Mouse (Mus musculus) lung, embryonic 14.5 days (tissue): Measurements from ENCODE around the gene Col6a1. TPM values are rescaled to one million over a fixed set of nuclear protein-coding genes. Genes with fewer than 3 reads are reported as not detected.

Experiments
- ATAC-seq: fragments of 200-750 bp; cut with Nextera tagmentation; 2 replicates; pipeline ENCODE4 v1.8.0; 2017; ENCODE audit warnings: mild to moderate bottlenecking, moderate TSS enrichment, moderate library complexity; ENCODE audit not compliant: insufficient read depth
- DNase-seq: peaks from one replicate; pipeline ENCODE4 v3.0.0-alpha.2; 2015
- H3K27ac ChIP-seq: fragments of 300-500 bp; sonication (generic); 2 replicates; pipeline ENCODE4 v1.5.1; 2014; ENCODE audit warnings: low read depth, mild to moderate bottlenecking, moderate library complexity
- H3K27me3 ChIP-seq: fragments of 300-500 bp; sonication (generic); 2 replicates; pipeline ENCODE4 v1.6.1; 2014; ENCODE audit warnings: low read length, control low read depth; ENCODE audit not compliant: insufficient read depth
- H3K36me3 ChIP-seq: fragments of 300-500 bp; sonication (generic); 2 replicates; pipeline ENCODE4 v1.6.1; 2014; ENCODE audit warnings: control low read depth; ENCODE audit not compliant: insufficient read depth
- H3K4me1 ChIP-seq: fragments of 300-500 bp; sonication (generic); 2 replicates; pipeline ENCODE4 v1.6.1; 2014; ENCODE audit warnings: antibody characterized with exemption, control low read depth; ENCODE audit not compliant: insufficient read depth
- H3K4me2 ChIP-seq: fragments of 300-500 bp; sonication (generic); 2 replicates; pipeline ENCODE4 v1.6.1; 2014; ENCODE audit warnings: mild to moderate bottlenecking
- H3K4me3 ChIP-seq: fragments of 300-500 bp; sonication (generic); 2 replicates; pipeline ENCODE4 v1.5.1; 2014; ENCODE audit warnings: low read depth, low read length
- H3K9ac ChIP-seq: fragments of 300-500 bp; sonication (generic); 2 replicates; pipeline ENCODE4 v1.6.1; 2014
- H3K9me3 ChIP-seq: fragments of 300-500 bp; sonication (generic); 2 replicates; pipeline ENCODE4 v1.6.1; 2016; ENCODE audit warnings: low read depth, low read length, control low read depth
- CTCF ChIP-seq: IDR thresholded peaks from 2 replicates; pipeline ENCODE4 v1.5.1; 2016; ENCODE audit warnings: antibody characterized with exemption, low read depth
- WGBS: fragments of 180-500 bp; shearing (Covaris S2); extraction: QIAGEN DNeasy Blood & Tissue Kit; methylation state at CpG from one replicate; pipeline ENCODE4 v1.1.7; 2014; 5-methylcytosine and 5-hydroxymethylcytosine counted together
- polyA plus RNA-seq: library from polyadenylated mRNA; unstranded; fragments of >200 nt; fragmentation: Nextera tagmentation; extraction: Ambion mirVana; gene quantifications from 2 replicates; pipeline ENCODE4 v1.2.1, GENCODE M21; 2014

Col6a1 gene
- polyA plus RNA-seq, 1 experiment from 2014 or later = 215 TPM

DNA sequence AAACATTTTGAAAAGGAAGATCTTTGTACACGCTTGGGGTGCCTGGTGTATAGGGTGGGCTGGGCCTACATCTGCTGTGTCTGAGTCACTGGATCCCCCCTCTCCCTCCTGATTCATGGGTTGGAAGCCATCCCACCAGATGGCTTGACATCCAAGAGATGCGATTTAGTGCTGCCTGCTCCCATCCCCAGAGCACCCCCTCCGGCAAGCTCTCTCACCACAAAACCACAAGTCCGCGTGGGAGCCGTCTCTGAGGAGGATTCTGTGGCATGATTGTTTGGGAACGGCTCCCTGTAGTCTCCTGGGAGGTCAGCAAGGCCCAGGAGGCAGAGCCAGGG, 57.1 kb downstream of the Col6a1 start:
- Histone ChIP-seq H3K4me3 (no peak overlapping the region), H3K36me3 (no peaks in the 10 kb centered on the region), H3K27me3 (no peaks in the 10 kb centered on the region), H3K27ac (peak overlapping the region; percentile 60; the same call in 1 of the 2 replicates), H3K4me1 (peaks cover 15% of the 10 kb centered on the region; the same call in 1 of the 2 replicates), H3K9me3 (peaks cover 16% of the 10 kb centered on the region; the same call in 1 of the 2 replicates), H3K4me2 (no peak overlapping the region), H3K9ac (no peak overlapping the region)
- no peak for TF ChIP-seq CTCF
- ATAC-seq (no peak), DNase-seq (peak; percentile 60)
- WGBS = 58% methylated on average over 7 of the region's 7 CpGs

DNA sequence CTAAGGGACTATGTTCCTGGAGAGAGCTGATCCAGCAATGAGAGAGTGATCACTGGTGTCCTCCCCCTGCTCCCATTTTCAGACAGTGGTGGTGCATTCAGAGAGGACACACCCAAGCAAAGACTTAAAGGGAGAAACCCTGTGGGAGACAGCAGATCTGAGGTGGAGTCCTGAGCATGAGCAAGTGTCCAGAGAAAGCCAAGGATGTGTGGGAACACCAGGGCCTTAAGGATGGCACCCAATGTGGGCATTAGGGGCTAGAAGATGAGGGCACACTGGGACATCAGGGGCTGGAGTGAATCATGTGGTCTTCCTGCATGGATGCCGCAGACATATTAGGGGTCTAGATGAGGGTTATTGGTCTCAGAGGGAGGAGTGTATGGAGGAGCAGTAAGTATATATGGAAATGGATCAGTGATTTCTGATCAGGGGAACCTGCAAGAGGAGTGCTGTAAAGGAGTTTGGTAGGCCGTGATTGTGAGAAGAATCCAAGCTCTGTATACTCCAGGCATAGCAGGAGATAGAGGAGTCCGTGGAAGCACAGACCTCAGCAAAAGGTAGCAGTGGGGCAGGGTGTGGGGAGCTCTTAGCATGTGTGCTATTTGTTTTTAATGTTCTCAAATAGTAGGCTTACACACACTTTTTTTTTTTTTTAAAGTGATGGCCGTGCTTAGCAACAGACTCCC, 57.6 kb downstream of the Col6a1 start:
- no peak for ATAC-seq

DNA sequence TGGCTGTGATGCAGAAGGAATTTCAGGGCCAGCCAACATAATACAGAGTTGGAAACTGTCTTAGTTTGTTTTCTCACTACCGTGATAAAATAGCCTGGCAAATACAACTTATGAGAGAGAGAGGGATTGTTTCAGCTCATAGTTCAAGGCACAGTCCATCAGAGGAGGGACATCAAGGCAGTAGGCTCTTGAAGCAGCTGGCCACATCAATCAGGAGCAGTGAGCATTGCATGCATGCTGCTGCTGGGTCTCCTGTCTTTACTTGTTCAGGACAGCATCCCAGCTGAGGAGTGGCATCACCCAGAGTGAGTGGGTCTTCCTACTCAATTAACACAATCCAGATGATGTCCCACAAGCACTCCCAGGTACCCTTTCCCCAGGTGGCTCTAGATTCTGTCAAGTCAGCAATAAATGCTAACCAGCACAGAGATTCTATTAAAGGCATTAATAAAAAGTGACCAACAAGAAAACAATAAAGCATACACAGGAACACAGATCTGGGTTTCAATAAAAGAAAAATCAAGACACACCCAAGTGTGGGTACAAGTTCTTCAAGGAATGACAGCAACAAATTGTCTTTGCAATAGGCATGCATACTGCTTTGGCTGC, 58.7 kb downstream of the Col6a1 start:
- DNase-seq (no peak), ATAC-seq (no peak)
- Histone ChIP-seq H3K9me3 (peaks cover 16% of the 10 kb centered on the region; the same call in 1 of the 2 replicates), H3K4me1 (peaks cover 15% of the 10 kb centered on the region; the same call in 1 of the 2 replicates), H3K27ac (no peak overlapping the region), H3K27me3 (no peaks in the 10 kb centered on the region), H3K36me3 (no peaks in the 10 kb centered on the region), H3K4me3 (no peak overlapping the region), H3K9ac (no peak overlapping the region), H3K4me2 (no peak overlapping the region)
- 63% methylated on average over 1 of the region's 1 CpGs for WGBS
- TF ChIP-seq CTCF = no peak

More for the DNA sequence above, 57.6 kb downstream of the Col6a1 start:
- no peaks in the 10 kb centered on the region for H3K36me3 ChIP-seq
- H3K27me3 ChIP-seq = no peaks in the 10 kb centered on the region
- 80% methylated on average over 4 of the region's 4 CpGs for WGBS
- peaks cover 16% of the 10 kb centered on the region; the same call in 1 of the 2 replicates for H3K9me3 ChIP-seq
- peak overlapping the region; percentile 56 for H3K27ac ChIP-seq
- no peak overlapping the region for H3K4me2 ChIP-seq
- no peak overlapping the region for H3K9ac ChIP-seq
- TF ChIP-seq CTCF = no peak
- DNase-seq = no peak
- peaks cover 15% of the 10 kb centered on the region; the same call in 1 of the 2 replicates for H3K4me1 ChIP-seq
- no peak overlapping the region for H3K4me3 ChIP-seq

DNA sequence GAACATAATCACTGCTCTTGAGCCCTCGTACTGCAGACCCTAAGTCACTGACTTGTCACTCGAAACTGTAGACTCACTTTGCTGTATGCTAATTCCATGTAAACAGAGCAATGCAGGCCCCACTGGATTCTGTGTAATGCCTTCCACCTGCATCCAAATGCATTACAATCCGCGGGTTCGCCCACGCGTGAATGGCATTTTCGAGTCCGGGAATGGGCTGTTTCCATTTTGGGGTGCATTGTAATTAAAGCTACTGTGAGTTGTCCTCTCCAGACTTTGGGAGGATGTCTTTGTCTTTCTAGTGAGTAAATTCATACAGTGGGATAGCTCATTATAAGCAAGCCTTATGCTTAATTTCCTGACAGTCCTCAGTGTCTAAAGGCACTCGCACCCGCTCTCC, 60.4 kb downstream of the Col6a1 start:
- H3K9me3 ChIP-seq = peaks cover 16% of the 10 kb centered on the region; the same call in 1 of the 2 replicates
- H3K9ac ChIP-seq = no peak overlapping the region
- no peak overlapping the region for H3K4me3 ChIP-seq
- no peak for TF ChIP-seq CTCF
- H3K4me1 ChIP-seq = peaks cover 10% of the 10 kb centered on the region; the same call in 1 of the 2 replicates
- H3K36me3 ChIP-seq = no peaks in the 10 kb centered on the region
- peak overlapping the region; percentile 77 for H3K27ac ChIP-seq
- DNase-seq (no peak), ATAC-seq (no peak)
- H3K27me3 ChIP-seq = no peaks in the 10 kb centered on the region
- 92% methylated on average over 11 of the region's 11 CpGs for WGBS
- H3K4me2 ChIP-seq = no peak overlapping the region

DNA sequence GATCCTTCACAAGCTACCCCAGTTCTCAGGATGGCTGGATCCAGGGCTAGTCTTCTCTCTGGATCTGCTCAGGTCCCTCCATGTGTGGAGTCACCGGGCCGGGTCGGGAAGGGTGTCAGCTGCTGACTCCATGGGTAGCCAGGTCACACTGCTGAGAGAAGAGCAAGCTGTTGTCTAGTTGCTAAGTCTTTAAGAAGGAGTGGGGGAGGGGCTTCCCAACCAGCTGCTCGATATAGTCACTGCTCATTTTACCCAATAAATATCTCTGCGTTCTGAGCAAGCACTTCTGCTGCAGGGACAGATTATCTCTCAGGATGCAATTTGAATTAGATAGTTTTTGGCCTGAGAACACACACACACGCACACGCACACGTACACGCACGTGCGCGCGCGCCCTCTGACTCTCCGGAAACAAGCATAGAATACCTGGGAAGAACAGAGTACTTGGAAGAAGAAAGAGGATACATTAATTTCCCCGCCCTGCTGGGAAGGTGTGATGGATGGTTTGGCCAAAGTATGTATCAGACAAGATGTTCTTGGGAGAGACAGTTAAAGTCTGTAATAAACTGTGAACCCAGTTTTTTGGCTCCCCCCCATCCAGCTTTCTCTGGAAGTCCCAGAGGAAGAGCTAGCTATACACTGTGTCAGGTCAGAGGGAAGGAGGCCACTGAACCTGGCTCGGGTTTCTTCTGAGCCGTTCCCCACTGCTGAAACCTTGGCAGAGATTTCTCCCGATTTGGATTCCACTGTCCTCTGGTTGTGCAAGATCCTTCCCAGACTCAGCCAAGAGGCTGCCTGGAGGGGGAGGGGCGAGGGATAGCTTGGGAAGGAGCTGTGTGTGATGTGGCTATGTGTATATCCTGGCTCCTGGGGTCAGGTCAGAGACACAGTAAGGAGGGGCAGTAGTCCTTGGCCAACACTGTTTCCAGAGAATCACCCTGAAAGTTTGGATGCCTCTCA, 61.5 kb downstream of the Col6a1 start:
- peak overlapping the region; percentile 77 for H3K27ac ChIP-seq
- no peaks in the 10 kb centered on the region for H3K36me3 ChIP-seq
- H3K9ac ChIP-seq = no peak overlapping the region
- no peak for TF ChIP-seq CTCF
- H3K9me3 ChIP-seq = peaks cover 16% of the 10 kb centered on the region; the same call in 1 of the 2 replicates
- peak; percentile 92 for DNase-seq
- 53% methylated on average over 20 of the region's 20 CpGs for WGBS
- ATAC-seq = peak; percentile 96
- H3K27me3 ChIP-seq = no peaks in the 10 kb centered on the region
- H3K4me1 ChIP-seq = peaks cover 8% of the 10 kb centered on the region; the same call in 1 of the 2 replicates
- no peak overlapping the region for H3K4me2 ChIP-seq
- no peak overlapping the region for H3K4me3 ChIP-seq

Other genes with a start within 250 kb of the Col6a1 start
- gene Lss, start 194.6 kb downstream of the Col6a1 start, polyA plus RNA-seq = 21.5 and 28.4 TPM in 2 replicates
- not detected in 2 replicates for gene Spatc1l, start 163.9 kb downstream of the Col6a1 start, polyA plus RNA-seq
- 0.12 TPM in 1 of 2 replicates, not detected in the other for gene Ftcd, start 150.5 kb downstream of the Col6a1 start, polyA plus RNA-seq
- 168 and 170 TPM in 2 replicates for gene Col6a2, start 102.5 kb downstream of the Col6a1 start, polyA plus RNA-seq
- 15.9 and 16.1 TPM in 2 replicates for gene Pcbp3, start 235.7 kb upstream of the Col6a1 start, polyA plus RNA-seq